Mouse (Mus musculus) ES-Bruce4 (cell line): ENCODE measurements around the gene Rassf2.

Experiments
- CTCF ChIP-seq: IDR thresholded peaks from one replicate; pipeline ENCODE4 v1.8.1; 2011; ENCODE audit warnings: low read depth, low read length
- POLR2A ChIP-seq: IDR thresholded peaks from one replicate; pipeline ENCODE4 v1.8.1; 2011; ENCODE audit warnings: low read length; ENCODE audit not compliant: insufficient read depth

GRCm38 (mm10) chr2:131945225-131945624 is 84.8 kb downstream of the Rassf2 start:
- TF ChIP-seq POLR2A = no peak
- TF ChIP-seq CTCF = no peak
